Mouse (Mus musculus) heart, adult 2 months (tissue): Measurements from ENCODE around the gene Nrp2. TPM values are rescaled to one million over a fixed set of nuclear protein-coding genes. Genes with fewer than 3 reads are reported as not detected.

Experiments used
- DNase-seq, 2 experiments: peaks; one replicate each; pipeline ENCODE4 v3.0.0; 2021
- H3K27ac ChIP-seq: fragments of 200-600 bp; 2 replicates; pipeline ENCODE4 v1.8.1; 2022
- H3K27me3 ChIP-seq: fragments of 200-500 bp; 2 replicates; pipeline ENCODE4 v1.6.1; 2012; ENCODE audit warnings: mild to moderate bottlenecking, low read length, inconsistent platforms, mixed read lengths; ENCODE audit not compliant: control insufficient read depth, insufficient read depth
- H3K36me3 ChIP-seq: fragments of 200-500 bp; 2 replicates; pipeline ENCODE4 v1.6.1; 2012; ENCODE audit warnings: low read length, inconsistent platforms; ENCODE audit not compliant: control insufficient read depth, insufficient read depth
- H3K4me1 ChIP-seq: fragments of 200-500 bp; 2 replicates; pipeline ENCODE4 v1.6.1; 2011; ENCODE audit warnings: low read length; ENCODE audit not compliant: control insufficient read depth, insufficient read depth
- H3K4me3 ChIP-seq: fragments of 200-600 bp; 2 replicates; pipeline ENCODE4 v1.8.1; 2022
- H3K79me2 ChIP-seq: fragments of 200-500 bp; replicated peaks from 2 replicates; pipeline ENCODE4 v1.6.1; 2012; ENCODE audit warnings: mild to moderate bottlenecking, inconsistent platforms, low read length, moderate library complexity, mixed read lengths; ENCODE audit not compliant: control insufficient read depth, insufficient read depth
- H3K9ac ChIP-seq: fragments of 200-500 bp; 2 replicates; pipeline ENCODE4 v1.6.1; 2012; ENCODE audit warnings: low read depth, mild to moderate bottlenecking, control low read depth, inconsistent platforms, low read length, mixed read lengths
- CTCF ChIP-seq: fragments of 200-600 bp; IDR thresholded peaks from 2 replicates; pipeline ENCODE4 v1.8.1; 2022; ENCODE audit warnings: antibody characterized with exemption, mild to moderate bottlenecking, moderate library complexity
- EP300 ChIP-seq: fragments of 200-500 bp; IDR thresholded peaks from 2 replicates; pipeline ENCODE4 v1.6.1; 2011; ENCODE audit warnings: low read depth, low read length, control low read depth; ENCODE audit not compliant: insufficient read depth
- POLR2A ChIP-seq: fragments of 200-500 bp; IDR thresholded peaks from 2 replicates; pipeline ENCODE4 v1.6.1; 2011; ENCODE audit warnings: mild to moderate bottlenecking, low read depth, low read length, control low read depth; ENCODE audit not compliant: insufficient read depth
- WGBS: fragments of 180-500 bp; shearing (Covaris S2); methylation state at CpG from one replicate; pipeline ENCODE4 v1.1.7; 2018; 5-methylcytosine and 5-hydroxymethylcytosine counted together
- intact Hi-C: fragments of 180-260 bp; cut with DNase I; formaldehyde crosslinking; loops from one replicate; pipeline ENCODE4 v1.15.1; 2025
- polyA plus RNA-seq: library from polyadenylated mRNA; depleted of rRNA; stranded (reverse); fragments of >200 nt; gene quantifications from 2 replicates; pipeline ENCODE4 v1.2.3, GENCODE M21; 2012
- total RNA-seq, 2 experiments: library from RNA; stranded (reverse); gene quantifications; 2 replicates each; pipeline ENCODE4 v1.2.3; 2021

The Nrp2 gene
- total and polyA plus RNA-seq, 3 experiments: 15.6 to 29.6 (median 20.7) TPM

GRCm38 (mm10) chr1:62859098-62859497 is 156.0 kb downstream of the Nrp2 start:
- H3K4me3 ChIP-seq: no peak overlapping the region
- H3K4me1 ChIP-seq: no peaks in the 10 kb centered on the region
- H3K79me2 ChIP-seq: no peaks in the 10 kb centered on the region
- intact Hi-C loops: no loop called here
- TF ChIP-seq EP300 (no peak), CTCF (no peak), POLR2A (no peak)
- no peak for DNase-seq
- H3K27ac ChIP-seq: no peak overlapping the region
- 6% methylated on average over 2 of the region's 2 CpGs for WGBS
- H3K27me3 ChIP-seq: no peaks in the 10 kb centered on the region; the same call in 1 of the 2 replicates
- no peak overlapping the region for H3K9ac ChIP-seq
- H3K36me3 ChIP-seq: no peaks in the 10 kb centered on the region

- H3K4me1 ChIP-seq: no peaks in the 10 kb centered on the region
- H3K79me2 ChIP-seq: no peaks in the 10 kb centered on the region
- H3K4me3 ChIP-seq: no peak overlapping the region
- no peak for TF ChIP-seq EP300
- no peak for TF ChIP-seq CTCF
- TF ChIP-seq POLR2A: no peak
- no peak overlapping the region for H3K27ac ChIP-seq
- no peak overlapping the region for H3K9ac ChIP-seq
- no peaks in the 10 kb centered on the region for H3K36me3 ChIP-seq
- intact Hi-C loops: no loop called here
- WGBS: 43% methylated on average over 9 of the region's 9 CpGs
- H3K27me3 ChIP-seq: no peaks in the 10 kb centered on the region; the same call in 1 of the 2 replicates
- no peak for DNase-seq
Observed at GRCm38 (mm10) chr1:62859556-62860300, 156.6 kb downstream of the Nrp2 start.

GRCm38 (mm10) chr1:62860327-62860726 is 157.2 kb downstream of the Nrp2 start:
- Histone ChIP-seq H3K9ac (no peak overlapping the region), H3K4me1 (no peaks in the 10 kb centered on the region), H3K36me3 (no peaks in the 10 kb centered on the region), H3K79me2 (no peaks in the 10 kb centered on the region), H3K27me3 (no peaks in the 10 kb centered on the region; the same call in 1 of the 2 replicates), H3K4me3 (no peak overlapping the region), H3K27ac (no peak overlapping the region)
- 56% methylated on average over 5 of the region's 5 CpGs for WGBS
- no peak for DNase-seq
- TF ChIP-seq CTCF (no peak), EP300 (no peak), POLR2A (no peak)
- intact Hi-C loops: no loop called here

GRCm38 (mm10) chr1:62860788-62861187 is 157.7 kb downstream of the Nrp2 start:
- intact Hi-C loops: no loop called here
- peak; percentile 27 to 46 for DNase-seq
- no peaks in the 10 kb centered on the region for H3K36me3 ChIP-seq
- H3K4me3 ChIP-seq: no peak overlapping the region
- TF ChIP-seq EP300 (0 out of 2 replicates have a peak, but pooled peaks have one; percentile 19), POLR2A (no peak)
- no peak overlapping the region for H3K9ac ChIP-seq
- no peak overlapping the region for H3K27ac ChIP-seq
- H3K79me2 ChIP-seq: no peaks in the 10 kb centered on the region
- no peaks in the 10 kb centered on the region; the same call in 1 of the 2 replicates for H3K27me3 ChIP-seq
- WGBS: 13% methylated on average over 5 of the region's 5 CpGs
- H3K4me1 ChIP-seq: no peaks in the 10 kb centered on the region
